ENCODE assay signal across 11 mouse cellular contexts in genomic region chr1:167290263-167290592, GRCm38 (mm10). TPM values are rescaled to one million over a fixed set of nuclear protein-coding genes. Genes with fewer than 3 reads are reported as not detected.
DNase-seq lines count a peak whose midpoint lies in the region; ATAC-seq and TF ChIP-seq lines count a peak whose summit lies in the region.
"Had no signal": no experiment of that assay in that cellular context is flagged by ENCODE, and none has a peak within 500 bp of the region (broad histone marks: within the 10 kb centered on the region; RNA-seq: fewer than 3 reads in every experiment).

No protein-coding gene starts in this region.

- no peak overlapping the region; the same call in 1 of the 2 replicates for H3K9ac ChIP-seq in heart, embryonic 16.5 days (ENCODE audit: low read length)
- no peak overlapping the region for H3K9ac ChIP-seq in embryonic facial prominence, embryonic 12.5 days
- no peak overlapping the region for H3K9ac ChIP-seq in hindbrain, embryonic 16.5 days (ENCODE audit: low read depth, low read length)
- no peak overlapping the region for H3K9ac ChIP-seq in neural tube, embryonic 14.5 days (replicated peaks; ENCODE audit: low read depth, low read length)

- peaks cover 5% of the 10 kb centered on the region for H3K27me3 ChIP-seq in heart, embryonic 16.5 days (ENCODE audit: control insufficient read depth, insufficient read depth, low read length)
- peaks cover 8% of the 10 kb centered on the region; the same call in 1 of the 2 replicates for H3K27me3 ChIP-seq in embryonic facial prominence, embryonic 12.5 days
- H3K27me3 ChIP-seq in hindbrain, embryonic 16.5 days (replicated peaks; ENCODE audit: control insufficient read depth, insufficient read depth, low read length), result no peaks in the 10 kb centered on the region
- no peaks in the 10 kb centered on the region for H3K27me3 ChIP-seq in neural tube, embryonic 14.5 days (ENCODE audit: control insufficient read depth, insufficient read depth, low read length)
- no peaks in the 10 kb centered on the region for H3K27me3 ChIP-seq in thymus, adult 2 months (ENCODE audit: control insufficient read depth, insufficient read depth, low read length)

- ATAC-seq in heart, embryonic 16.5 days (replicated peaks; ENCODE audit: extremely low read depth, insufficient read depth, low FRiP score), result no peak
- ATAC-seq in embryonic facial prominence, embryonic 12.5 days (ENCODE audit: insufficient number of reproducible peaks, insufficient read depth, low FRiP score, low TSS enrichment), result no peak
- no peak for ATAC-seq in hindbrain, embryonic 16.5 days
- 0 out of 2 replicates have a peak, but pooled peaks have one; percentile 2 for ATAC-seq in neural tube, embryonic 14.5 days (ENCODE audit: low read depth)
- ATAC-seq: intestine, postnatal 0 days had no signal

- no peaks in the 10 kb centered on the region for H3K9me3 ChIP-seq in heart, embryonic 16.5 days (replicated peaks; ENCODE audit: control insufficient read depth, low read length)
- H3K9me3 ChIP-seq in embryonic facial prominence, embryonic 12.5 days, result no peaks in the 10 kb centered on the region
- H3K9me3 ChIP-seq in hindbrain, embryonic 16.5 days (ENCODE audit: control insufficient read depth, low read length), result no peaks in the 10 kb centered on the region
- no peaks in the 10 kb centered on the region for H3K9me3 ChIP-seq in neural tube, embryonic 14.5 days (ENCODE audit: control insufficient read depth, low read length)

- TF ChIP-seq POLR2A in thymus, adult 2 months (IDR thresholded peaks at IDR 0.05; ENCODE audit: control insufficient read depth, extremely low read depth, insufficient read depth, low read length, poor library complexity), result no peak

- WGBS in heart, embryonic 16.5 days, result 35% methylated on average over 6 of the region's 6 CpGs
- 25% methylated on average over 6 of the region's 6 CpGs for WGBS in embryonic facial prominence, embryonic 12.5 days
- WGBS in hindbrain, embryonic 16.5 days, result 25% methylated on average over 6 of the region's 6 CpGs
- WGBS in neural tube, embryonic 14.5 days, result 33% methylated on average over 6 of the region's 6 CpGs
- WGBS in thymus, adult 2 months, result 76% methylated on average over 6 of the region's 6 CpGs

- peaks cover 12% of the 10 kb centered on the region for H3K4me1 ChIP-seq in heart, embryonic 16.5 days (ENCODE audit: control insufficient read depth, insufficient read depth, low read length)
- peaks cover 7% of the 10 kb centered on the region; the same call in 1 of the 2 replicates for H3K4me1 ChIP-seq in embryonic facial prominence, embryonic 12.5 days
- H3K4me1 ChIP-seq in hindbrain, embryonic 16.5 days (ENCODE audit: control insufficient read depth, insufficient read depth, low read depth, low read length), result peaks cover 11% of the 10 kb centered on the region
- H3K4me1 ChIP-seq in neural tube, embryonic 14.5 days (ENCODE audit: control insufficient read depth, insufficient read depth, low read length), result peaks cover 6% of the 10 kb centered on the region; the same call in 1 of the 2 replicates
- peaks cover 6% of the 10 kb centered on the region for H3K4me1 ChIP-seq in thymus, adult 2 months (replicated peaks; ENCODE audit: control insufficient read depth, insufficient read depth, low read length)

- no peak for TF ChIP-seq CTCF in thymus, adult 2 months (IDR thresholded peaks at IDR 0.05; ENCODE audit: borderline replicate concordance, control insufficient read depth, extremely low read depth, insufficient read depth, low read length, poor library complexity)

- DNase-seq in heart, postnatal 4 days, result no peak
- DNase-seq in thymus, adult 2 months, result no peak
- no peak for DNase-seq in T-cell, adult 2 months (ENCODE audit: low spot score)
- DNase-seq: adrenal gland, postnatal 25 days; heart, adult 2 months; lung, adult 2 months had no signal

- H3K27ac ChIP-seq in heart, embryonic 16.5 days (ENCODE audit: low read length), result no peak overlapping the region
- H3K27ac ChIP-seq in embryonic facial prominence, embryonic 12.5 days, result no peak overlapping the region
- H3K27ac ChIP-seq in hindbrain, embryonic 16.5 days (ENCODE audit: low read depth, low read length), result no peak overlapping the region
- no peak overlapping the region for H3K27ac ChIP-seq in neural tube, embryonic 14.5 days (ENCODE audit: low read depth, low read length)
- no peak overlapping the region for H3K27ac ChIP-seq in thymus, adult 2 months (ENCODE audit: control insufficient read depth, insufficient read depth, low read length)
- H3K27ac ChIP-seq: heart, adult 2 months had no signal

- no peak overlapping the region for H3K4me3 ChIP-seq in heart, embryonic 16.5 days (ENCODE audit: low read length)
- no peak overlapping the region for H3K4me3 ChIP-seq in embryonic facial prominence, embryonic 12.5 days
- no peak overlapping the region for H3K4me3 ChIP-seq in hindbrain, embryonic 16.5 days (ENCODE audit: low read length)
- H3K4me3 ChIP-seq in neural tube, embryonic 14.5 days (ENCODE audit: low read depth, low read length), result no peak overlapping the region
- no peak overlapping the region for H3K4me3 ChIP-seq in thymus, adult 2 months (ENCODE audit: control insufficient read depth, insufficient read depth, low read length)
- H3K4me3 ChIP-seq: heart, adult 2 months had no signal

- no peaks in the 10 kb centered on the region for H3K36me3 ChIP-seq in heart, embryonic 16.5 days (ENCODE audit: control insufficient read depth, insufficient read depth)
- no peaks in the 10 kb centered on the region for H3K36me3 ChIP-seq in embryonic facial prominence, embryonic 12.5 days
- H3K36me3 ChIP-seq in hindbrain, embryonic 16.5 days (ENCODE audit: control insufficient read depth, insufficient read depth, low read length), result no peaks in the 10 kb centered on the region
- no peaks in the 10 kb centered on the region for H3K36me3 ChIP-seq in neural tube, embryonic 14.5 days (ENCODE audit: control insufficient read depth, insufficient read depth, low read length)
- H3K36me3 ChIP-seq in thymus, adult 2 months (ENCODE audit: control insufficient read depth, insufficient read depth, low read length), result no peaks in the 10 kb centered on the region

- H3K4me2 ChIP-seq in heart, embryonic 16.5 days (ENCODE audit: low read depth, low read length), result peak overlapping the region; percentile 9; the same call in 1 of the 2 replicates
- peak overlapping the region; percentile 16; the same call in 1 of the 2 replicates for H3K4me2 ChIP-seq in embryonic facial prominence, embryonic 12.5 days (replicated peaks)
- peak overlapping the region; percentile 34; the same call in 1 of the 2 replicates for H3K4me2 ChIP-seq in hindbrain, embryonic 16.5 days (ENCODE audit: low read length)
- no peak overlapping the region; the same call in 1 of the 2 replicates for H3K4me2 ChIP-seq in neural tube, embryonic 14.5 days (ENCODE audit: low read depth, low read length)

RNA-seq across cellular contexts. Expression of gene Uck2, which starts 5.1 kb away (rescaled TPM):
- 51.4 and 68.8 TPM in 2 replicates for polyA plus RNA-seq in heart, embryonic 16.5 days (2015; fragmentation: Nextera tagmentation; extraction: Ambion mirVana)
- 10 to 100 TPM; 55.0 to 55.7 TPM for total RNA-seq in heart, postnatal 4 days (2021)
- 91.9 and 98.2 TPM in 2 replicates for polyA plus RNA-seq in embryonic facial prominence, embryonic 12.5 days (2016; fragmentation: Nextera tagmentation; extraction: Ambion mirVana)
- polyA plus RNA-seq in hindbrain, embryonic 16.5 days (2015; fragmentation: Nextera tagmentation; extraction: Ambion mirVana), result 43.0 and 45.2 TPM in 2 replicates
- polyA plus RNA-seq in neural tube, embryonic 14.5 days (2014; fragmentation: Nextera tagmentation; extraction: Ambion mirVana), result 47.7 and 48.2 TPM in 2 replicates
- polyA plus RNA-seq in thymus, adult 2 months (2012; rRNA removed), result 107 and 117 TPM in 2 replicates

RNA-seq across cellular contexts. Expression of gene Tmco1, which starts 17.9 kb away (rescaled TPM):
- 85.3 and 99.1 TPM in 2 replicates for polyA plus RNA-seq in heart, embryonic 16.5 days (2015; fragmentation: Nextera tagmentation; extraction: Ambion mirVana)
- 10 to 100 TPM; 75.6 to 79.3 TPM for total RNA-seq in heart, postnatal 4 days (2021)
- polyA plus RNA-seq in embryonic facial prominence, embryonic 12.5 days (2016; fragmentation: Nextera tagmentation; extraction: Ambion mirVana), result 64.6 and 66.3 TPM in 2 replicates
- 72.7 and 85.8 TPM in 2 replicates for polyA plus RNA-seq in hindbrain, embryonic 16.5 days (2015; fragmentation: Nextera tagmentation; extraction: Ambion mirVana)
- 74.0 and 77.1 TPM in 2 replicates for polyA plus RNA-seq in neural tube, embryonic 14.5 days (2014; fragmentation: Nextera tagmentation; extraction: Ambion mirVana)
- polyA plus RNA-seq in thymus, adult 2 months (2012; rRNA removed), result 31.7 and 44.9 TPM in 2 replicates

RNA-seq across cellular contexts. Expression of gene Aldh9a1, which starts 59.6 kb away (rescaled TPM):
- polyA plus RNA-seq in heart, embryonic 16.5 days (2015; fragmentation: Nextera tagmentation; extraction: Ambion mirVana), result 37.3 and 42.0 TPM in 2 replicates
- total RNA-seq in heart, postnatal 4 days (2021), result 10 to 100 TPM; 32.4 to 37.0 TPM
- 56.1 and 56.6 TPM in 2 replicates for polyA plus RNA-seq in embryonic facial prominence, embryonic 12.5 days (2016; fragmentation: Nextera tagmentation; extraction: Ambion mirVana)
- 43.8 and 43.9 TPM in 2 replicates for polyA plus RNA-seq in hindbrain, embryonic 16.5 days (2015; fragmentation: Nextera tagmentation; extraction: Ambion mirVana)
- 29.2 and 34.8 TPM in 2 replicates for polyA plus RNA-seq in neural tube, embryonic 14.5 days (2014; fragmentation: Nextera tagmentation; extraction: Ambion mirVana)
- 33.2 and 33.5 TPM in 2 replicates for polyA plus RNA-seq in thymus, adult 2 months (2012; rRNA removed)
